Mouse (Mus musculus) spleen, postnatal 36 days (tissue): ENCODE measurements around the gene Syne3.
A peak's percentile ranks its signal among the peaks of the same experiment; 100 is the strongest.

Experiments
- DNase-seq, 2 experiments: peaks; one replicate each; pipeline ENCODE4 v3.0.0; 2022; ENCODE audit warnings: low spot score in 2 of 2, mixed read lengths in 1 of 2

The Syne3 gene

DNA sequence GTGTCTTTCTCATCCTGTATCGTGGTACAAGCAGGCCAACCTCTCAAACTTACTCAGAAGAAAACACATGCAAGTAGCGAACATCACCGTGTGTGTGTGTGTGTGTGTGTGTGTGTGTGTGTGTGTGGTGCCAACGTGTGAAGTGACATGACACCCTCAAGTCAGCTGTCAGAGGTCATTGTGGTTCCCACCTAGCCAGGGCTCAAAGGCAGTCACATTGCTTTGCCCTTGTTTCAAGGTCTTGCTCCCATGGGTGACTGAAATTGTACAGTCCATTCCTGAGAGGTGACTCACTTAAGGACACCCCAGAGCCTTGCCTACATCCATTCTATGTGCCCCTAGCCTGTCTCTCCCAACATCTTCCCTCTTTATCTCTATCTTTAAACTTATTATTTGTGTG is 40.0 kb downstream of the Syne3 start:
- DNase-seq, result no peak

DNA sequence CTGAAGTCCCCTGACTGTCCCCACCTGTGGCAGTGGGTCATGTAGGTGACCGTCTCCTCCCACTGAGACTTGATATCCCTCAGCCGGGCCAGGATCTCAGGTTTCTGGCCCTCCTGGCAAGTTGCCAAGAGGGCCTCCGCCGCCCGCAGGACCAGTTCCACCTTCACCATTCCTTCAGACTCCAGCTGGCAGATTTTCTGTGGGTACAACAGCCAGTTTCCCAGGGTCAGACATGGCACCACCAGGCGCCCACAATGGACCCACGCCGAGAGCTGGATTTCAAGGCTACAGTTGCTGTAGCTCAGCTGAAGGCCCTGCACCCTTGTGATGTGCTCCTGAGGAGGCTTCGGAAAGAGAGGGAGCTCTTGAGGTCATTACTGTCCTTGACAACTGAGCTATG is 40.4 kb downstream of the Syne3 start:
- no peak for DNase-seq

DNA sequence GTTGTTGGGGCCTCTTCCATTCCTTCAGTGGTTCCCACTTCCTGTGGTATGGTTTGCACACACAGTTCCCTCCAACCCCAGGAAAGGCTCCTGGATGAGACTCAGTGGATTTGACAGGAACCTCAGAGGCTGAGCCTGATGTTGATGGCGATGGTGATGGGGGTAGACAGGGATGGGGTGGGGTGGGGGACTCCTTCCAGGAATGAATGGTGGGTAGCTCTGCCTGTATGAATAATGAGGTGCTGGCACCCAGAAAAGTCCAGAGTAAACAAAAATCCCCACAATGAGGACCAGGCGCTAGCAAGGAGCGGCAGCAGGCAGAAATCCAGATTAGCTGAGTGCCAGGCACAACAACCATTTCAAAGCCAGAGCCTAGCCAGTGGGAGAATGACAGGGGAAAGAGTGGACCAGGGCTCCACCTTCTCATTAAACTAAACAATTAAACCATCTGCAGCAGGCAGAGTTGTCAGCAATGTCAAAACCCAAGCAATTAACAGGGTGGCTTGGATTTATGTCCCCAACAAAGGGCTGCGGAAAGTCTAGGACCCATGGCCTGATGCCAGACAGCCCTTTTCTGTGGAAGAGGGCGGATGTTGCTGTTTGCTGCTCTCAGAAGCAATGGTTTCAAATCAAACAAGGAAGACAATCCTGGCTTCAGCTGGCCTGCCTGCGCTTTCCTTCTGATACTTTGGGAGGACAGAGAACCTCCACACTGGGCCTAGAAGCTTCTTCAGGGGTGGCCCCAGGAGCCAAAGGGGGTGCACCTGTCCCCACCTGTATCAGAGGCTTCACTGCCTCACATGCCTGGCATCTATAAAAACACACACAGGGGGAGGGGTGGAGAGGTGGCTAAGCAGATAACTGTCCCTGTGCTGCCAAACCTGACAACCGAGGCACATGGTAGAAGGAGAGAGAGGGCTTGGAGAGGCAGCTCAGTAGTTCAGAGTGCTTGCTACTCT is 44.4 kb downstream of the Syne3 start:
- no peak for DNase-seq

GRCm38 (mm10) chr12:104960421-104960820 is 49.2 kb downstream of the Syne3 start:
- no peak for DNase-seq

DNA sequence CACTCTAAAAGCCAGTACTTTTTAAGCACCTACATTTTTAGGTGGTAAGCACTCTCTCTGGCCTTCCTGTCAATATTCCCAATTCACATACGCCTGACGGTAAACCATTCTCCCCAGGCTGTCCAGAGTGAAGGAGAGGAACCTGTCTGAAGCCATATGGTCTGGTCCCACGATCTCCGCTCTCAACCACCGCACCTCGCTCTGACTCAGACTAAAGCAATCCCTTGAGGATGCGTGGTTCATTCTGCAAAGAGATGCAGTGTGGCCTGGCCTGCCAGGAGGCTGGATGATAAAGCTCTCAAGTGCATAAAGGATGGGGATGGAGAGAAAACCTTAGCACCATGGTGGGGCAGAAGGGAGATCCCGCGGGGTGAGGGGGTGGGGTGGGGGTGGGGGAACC is 49.6 kb downstream of the Syne3 start:
- no peak for DNase-seq

- no peak for DNase-seq
Measured at GRCm38 (mm10) chr12:104958263-104958662, 51.3 kb downstream of the Syne3 start.

- DNase-seq, result no peak
Measured at GRCm38 (mm10) chr12:104957165-104957564, 52.4 kb downstream of the Syne3 start.

GRCm38 (mm10) chr12:104956406-104956805 is 53.2 kb downstream of the Syne3 start:
- DNase-seq, result no peak

DNA sequence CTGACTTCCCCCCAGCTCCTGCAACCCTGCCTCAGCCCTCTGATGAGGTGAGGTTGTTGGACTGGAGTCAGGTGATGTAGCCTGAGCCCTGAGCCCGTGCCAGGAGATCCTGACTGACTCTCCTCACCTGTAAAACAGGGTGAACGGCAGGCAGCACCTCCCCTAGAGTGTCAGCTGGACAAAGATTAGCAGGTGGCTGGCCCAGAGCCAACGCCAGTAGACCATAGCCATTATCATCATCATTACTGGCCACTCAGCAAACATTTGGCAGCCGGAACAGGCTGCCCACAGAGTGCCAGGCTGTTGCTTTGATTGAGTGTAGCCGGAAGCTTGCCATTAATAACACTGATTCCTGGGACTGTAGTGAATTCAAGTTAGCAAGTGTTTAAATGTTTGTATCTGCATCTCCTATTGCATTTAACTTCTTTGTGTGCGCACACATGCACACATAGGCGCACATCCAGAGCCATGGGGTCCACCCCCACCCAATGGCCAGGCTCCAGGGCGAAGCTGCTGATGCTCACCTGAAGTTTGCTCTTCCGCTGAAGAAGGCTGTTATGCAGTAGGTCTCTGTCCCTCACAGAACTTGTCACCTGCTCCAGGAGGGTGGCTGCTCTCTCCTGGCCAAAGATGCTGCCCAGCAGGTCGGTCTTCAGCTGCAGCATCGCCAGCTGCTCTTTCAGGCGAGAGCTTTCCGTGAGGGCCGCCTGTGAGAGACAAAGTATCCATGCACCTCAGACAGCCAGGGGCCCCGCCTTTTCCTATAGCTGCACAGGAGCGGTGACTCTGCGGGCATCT is 54.4 kb downstream of the Syne3 start:
- DNase-seq, result no peak

GRCm38 (mm10) chr12:104953941-104954340 is 55.7 kb downstream of the Syne3 start:
- DNase-seq, result peak; percentile 32 to 45

GRCm38 (mm10) chr12:104952458-104952857 is 57.2 kb downstream of the Syne3 start:
- peak; percentile 73 to 75 for DNase-seq

DNA sequence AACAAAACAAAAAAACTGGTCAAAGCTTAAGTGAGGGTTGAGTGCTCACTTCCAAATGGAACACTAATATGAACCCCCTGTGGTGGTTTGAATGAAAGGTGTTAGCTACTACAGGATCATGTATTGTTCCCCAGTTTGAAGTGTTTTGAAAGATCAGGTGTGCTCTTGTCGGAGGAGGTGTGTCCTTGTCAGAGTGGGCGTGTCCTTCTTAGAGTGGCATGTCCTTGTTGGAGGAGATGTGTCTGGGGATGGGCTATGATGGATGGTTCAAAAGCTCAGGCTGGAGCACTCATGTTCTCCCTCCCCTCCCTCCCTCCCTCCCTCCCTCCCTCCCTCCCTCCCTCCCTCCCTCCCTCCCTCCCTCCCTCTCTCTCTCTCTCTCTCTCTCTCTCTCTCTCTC is 61.7 kb downstream of the Syne3 start:
- DNase-seq, result no peak

- no peak for DNase-seq
Measured at GRCm38 (mm10) chr12:104946231-104946630, 63.4 kb downstream of the Syne3 start.

DNA sequence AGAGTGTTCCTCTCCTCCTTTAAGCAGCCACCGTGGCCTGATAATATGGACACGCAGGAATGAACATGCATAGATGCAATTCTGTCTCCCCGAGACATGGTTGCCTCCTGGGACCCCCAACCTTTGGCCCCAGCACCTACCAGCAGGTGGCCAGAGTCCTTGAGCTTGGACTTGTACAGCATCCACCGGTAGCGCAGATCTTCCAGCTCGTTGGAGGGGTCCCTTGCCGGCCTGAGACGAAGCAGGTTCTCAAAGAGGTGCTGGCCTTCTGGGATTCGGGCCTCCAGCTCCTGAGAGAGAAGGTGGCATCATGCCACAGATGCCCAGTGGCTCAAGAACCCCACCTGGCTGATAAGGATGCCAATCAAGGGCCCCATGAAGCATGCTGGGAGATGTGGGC is 69.1 kb downstream of the Syne3 start:
- DNase-seq, result no peak

DNA sequence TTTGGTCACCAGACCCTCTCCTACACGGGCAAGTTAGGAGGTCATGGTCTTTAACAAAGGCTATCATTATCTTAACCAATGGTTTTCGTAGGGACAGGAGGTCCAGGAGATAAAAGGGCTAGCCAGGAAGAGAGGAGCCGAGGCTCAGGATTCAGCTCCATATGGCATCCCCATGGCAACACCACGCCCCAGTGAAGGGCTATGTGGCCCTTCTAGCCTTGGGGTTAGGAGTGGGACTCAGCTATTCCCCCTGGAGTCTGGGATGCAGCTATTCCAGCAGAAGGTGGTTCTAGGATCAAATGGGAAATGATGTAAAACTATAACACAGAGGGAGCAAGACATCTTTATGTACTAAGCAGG is 69.6 kb downstream of the Syne3 start:
- no peak for DNase-seq

GRCm38 (mm10) chr12:104939372-104940026 is 70.1 kb downstream of the Syne3 start:
- peak; percentile 13 to 27 for DNase-seq

DNA sequence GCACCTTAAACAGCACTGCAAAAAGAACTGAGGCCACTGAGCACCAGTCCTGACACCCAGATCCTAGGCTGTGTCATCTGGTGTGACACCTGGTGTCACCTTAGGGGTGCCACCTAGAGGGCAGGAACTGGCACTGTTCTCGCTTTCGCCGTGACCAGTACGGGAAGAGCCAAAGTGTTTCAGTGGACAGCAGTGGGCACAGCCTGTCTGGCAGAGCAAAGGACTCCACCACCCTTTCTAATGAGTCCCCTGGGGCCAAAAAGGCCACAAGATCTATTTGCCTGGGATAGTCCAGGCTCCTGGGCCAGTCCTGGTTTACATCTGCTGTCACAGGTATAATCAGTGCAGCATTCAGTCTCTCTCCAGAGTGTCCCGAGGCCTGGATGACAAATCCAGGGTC is 70.7 kb downstream of the Syne3 start:
- DNase-seq, result no peak

GRCm38 (mm10) chr12:104936223-104936622 is 73.4 kb downstream of the Syne3 start:
- no peak for DNase-seq

DNA sequence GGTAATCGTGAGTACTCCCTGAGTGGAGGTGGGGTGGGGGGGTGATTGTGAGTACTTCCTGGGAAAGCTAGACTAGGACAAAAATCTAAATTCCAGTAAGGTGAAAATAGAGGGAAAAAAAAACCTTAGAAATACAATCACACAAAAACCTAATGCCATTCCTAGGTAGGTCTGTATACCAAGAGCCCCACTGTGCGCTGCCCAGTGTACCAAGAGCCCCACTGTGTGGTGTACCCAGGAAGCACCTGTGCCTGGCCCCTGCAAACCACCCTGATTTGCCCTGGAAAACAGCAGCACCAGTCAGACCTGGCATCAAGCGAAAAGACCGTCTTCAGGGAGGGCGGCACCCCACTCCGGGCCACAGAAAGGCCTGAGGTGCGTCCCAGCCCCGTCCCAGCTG is 74.5 kb downstream of the Syne3 start:
- DNase-seq, result no peak

DNA sequence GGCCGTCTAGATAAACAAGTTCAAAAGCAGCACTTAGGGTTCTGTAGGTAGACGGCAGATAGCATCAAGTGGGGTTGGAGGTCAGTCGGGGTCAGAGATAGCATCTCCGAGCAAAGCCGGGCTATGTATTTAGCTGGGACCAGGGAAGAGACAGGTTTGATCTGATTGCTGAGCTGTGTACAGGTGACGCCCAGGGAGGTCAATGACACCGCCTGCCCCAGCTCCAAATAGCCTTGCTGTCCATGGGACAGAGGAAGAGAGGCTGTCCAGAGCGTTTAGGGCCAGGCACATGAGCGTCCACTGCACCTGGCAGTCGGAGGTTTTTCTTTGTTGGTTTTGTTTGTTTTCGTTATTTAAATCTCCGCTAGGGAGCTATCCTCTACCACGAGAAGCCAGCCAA is 75.8 kb downstream of the Syne3 start:
- no peak for DNase-seq

DNA sequence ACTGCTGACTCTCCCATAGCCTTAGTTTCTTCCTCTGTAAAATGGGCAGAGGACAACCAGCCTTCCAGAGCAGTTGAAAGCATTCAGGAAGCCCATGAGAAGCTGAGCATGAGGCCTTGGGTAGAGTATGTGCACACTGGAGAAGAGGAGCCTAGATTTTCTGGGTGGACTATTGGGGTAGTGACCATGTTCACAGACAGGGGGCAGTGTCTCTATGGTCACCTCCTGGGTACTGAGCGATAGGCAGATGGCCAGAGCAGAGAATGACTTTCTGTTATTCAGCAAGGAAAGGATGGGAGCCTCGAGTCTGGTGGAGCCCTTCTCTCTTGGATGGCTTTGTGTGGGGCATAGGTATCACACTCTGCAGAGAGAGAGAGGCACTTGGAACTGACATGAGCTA is 76.4 kb downstream of the Syne3 start:
- no peak for DNase-seq

DNA sequence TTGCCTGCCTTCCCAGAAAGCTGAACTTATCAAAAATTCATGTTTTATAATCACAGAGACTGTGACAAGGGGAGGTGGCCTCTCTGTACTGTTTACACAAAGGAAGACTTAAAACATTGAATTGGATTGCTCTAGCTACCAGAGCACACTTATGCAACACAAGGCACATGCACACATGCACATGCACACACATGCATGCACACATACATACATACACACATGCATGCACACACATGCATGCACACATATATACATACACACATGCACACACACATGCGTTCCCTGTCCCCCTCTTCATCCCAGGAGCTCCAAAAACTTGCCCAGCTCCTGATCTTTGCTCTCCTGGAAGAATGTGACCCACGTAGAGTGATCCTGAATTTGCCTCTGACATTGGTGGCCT is 83.8 kb downstream of the Syne3 start:
- no peak for DNase-seq
